In genomic region chr9:110937506-110938490, GRCm38 (mm10) we compare ENCODE assay signal across 1 mouse cellular context.
A peak's percentile ranks its signal among the peaks of the same experiment; 100 is the strongest.
TF ChIP-seq lines count a peak whose summit lies in the region.

No protein-coding gene starts in this region.

TF ChIP-seq in CH12.LX, 34 proteins besides CTCF, POLR2A, EP300 and RAD21:
- no peak for TF ChIP-seq SIN3A (IDR thresholded peaks at IDR 0.05; ENCODE audit: low read length)
- no peak for TF ChIP-seq MAFK (IDR thresholded peaks at IDR 0.05; ENCODE audit: insufficient replicate concordance, low read length)
- no peak for TF ChIP-seq NELFE (IDR thresholded peaks at IDR 0.05; ENCODE audit: low read depth, low read length)
- peak; percentile 47; the same call in 1 of the 2 replicates for TF ChIP-seq ZNF384 (IDR thresholded peaks at IDR 0.05; ENCODE audit: low read depth, low read length)
- TF ChIP-seq ZKSCAN1 (IDR thresholded peaks at IDR 0.05; ENCODE audit: borderline replicate concordance, low read depth, low read length): no peak
- no peak for TF ChIP-seq IRF4 (IDR thresholded peaks at IDR 0.05; ENCODE audit: low read depth, low read length)
- no peak for TF ChIP-seq UBTF (IDR thresholded peaks at IDR 0.05; ENCODE audit: low read depth, low read length)
- no peak for TF ChIP-seq KAT2A (IDR thresholded peaks at IDR 0.05; ENCODE audit: insufficient replicate concordance, low read length)
